Comparison of ENCODE assay signal across 21 mouse cellular contexts in the genomic region with DNA sequence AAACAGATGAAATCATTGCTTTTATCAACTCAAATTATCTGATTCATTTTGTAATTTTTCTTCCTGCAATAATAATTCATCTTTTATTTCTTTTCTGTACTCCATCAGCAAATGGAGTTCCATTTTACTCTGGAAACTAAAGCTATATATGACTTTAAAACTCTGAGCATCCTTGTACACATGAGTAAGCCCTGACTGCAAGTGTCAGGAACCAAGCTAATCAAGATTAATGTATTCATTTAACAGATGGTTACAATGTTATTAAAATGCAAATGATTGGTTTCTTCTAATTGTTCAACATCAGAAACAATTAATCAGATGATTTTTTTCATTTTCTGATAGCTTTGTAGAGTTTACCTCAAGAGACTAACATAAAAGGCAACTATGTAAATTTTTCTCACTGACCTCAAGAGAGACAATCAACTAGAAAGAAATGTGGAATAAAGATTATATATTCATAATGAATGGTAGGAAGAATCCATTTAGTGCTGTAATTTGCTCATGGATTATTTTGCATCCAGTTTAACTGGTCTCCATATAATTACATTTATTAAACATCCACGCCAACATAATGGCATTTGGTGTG.
A peak's percentile ranks its signal among the peaks of the same experiment; 100 is the strongest.
DNase-seq lines count a peak whose midpoint lies in the region; ATAC-seq and TF ChIP-seq lines count a peak whose summit lies in the region.
"Had no signal": no experiment of that assay in that cellular context is flagged by ENCODE, and none has a peak within 500 bp of the region (broad histone marks: within the 10 kb centered on the region; RNA-seq: fewer than 3 reads in every experiment).

No protein-coding gene starts in this region.

- 88% methylated on average over 1 of the region's 1 CpGs for WGBS in forebrain, embryonic 14.5 days
- WGBS in forebrain, postnatal 0 days: 69% methylated on average over 1 of the region's 1 CpGs
- 70% methylated on average over 1 of the region's 1 CpGs for WGBS in midbrain, embryonic 13.5 days
- 84% methylated on average over 1 of the region's 1 CpGs for WGBS in midbrain, embryonic 10.5 days
- WGBS in neural tube, embryonic 12.5 days: 76% methylated on average over 1 of the region's 1 CpGs
- 55% methylated on average over 1 of the region's 1 CpGs for WGBS in neural tube, embryonic 14.5 days

- H3K27me3 ChIP-seq in forebrain, embryonic 14.5 days (replicated peaks; ENCODE audit: control insufficient read depth, insufficient read depth, low read length): no peaks in the 10 kb centered on the region
- no peaks in the 10 kb centered on the region for H3K27me3 ChIP-seq in forebrain, postnatal 0 days (ENCODE audit: insufficient read depth, low read length)
- no peaks in the 10 kb centered on the region for H3K27me3 ChIP-seq in midbrain, embryonic 13.5 days
- no peaks in the 10 kb centered on the region for H3K27me3 ChIP-seq in midbrain, embryonic 10.5 days (ENCODE audit: low read depth, poor library complexity, severe bottlenecking)
- H3K27me3 ChIP-seq in neural tube, embryonic 12.5 days (replicated peaks): no peaks in the 10 kb centered on the region
- H3K27me3 ChIP-seq in neural tube, embryonic 14.5 days (ENCODE audit: control insufficient read depth, insufficient read depth, low read length): no peaks in the 10 kb centered on the region
- H3K27me3 ChIP-seq: embryonic facial prominence, embryonic 13.5 days; forebrain, embryonic 12.5 days had no signal

- no peak for TF ChIP-seq CTCF in forebrain, postnatal 0 days (IDR thresholded peaks at IDR 0.05; ENCODE audit: low read depth)
- no peak for TF ChIP-seq CTCF in left cerebral cortex, adult 2 months (IDR thresholded peaks at IDR 0.05)

- peak; percentile 24 for DNase-seq in forebrain, embryonic 14.5 days (ENCODE audit: low spot score)
- no peak for DNase-seq in forebrain, postnatal 0 days
- DNase-seq in midbrain, embryonic 10.5 days (ENCODE audit: low spot score): no peak
- no peak for DNase-seq in neural tube, embryonic 10.5 days (ENCODE audit: extremely low spot score, low spot score)
- DNase-seq in left cerebral cortex, adult 2 months (ENCODE audit: extremely low spot score in 1 of 2, low spot score in 2 of 2): no peak
- DNase-seq: adrenal gland, postnatal 10 days; B cell, adult 2 months; cerebellum, adult 18-20 months; cerebellum, adult 9-11 months; cerebellum, postnatal 36 days; gastrocnemius, postnatal 10 days; heart, adult 18-20 months; heart, postnatal 10 days had no signal

- no peaks in the 10 kb centered on the region for H3K4me1 ChIP-seq in forebrain, embryonic 14.5 days (ENCODE audit: control insufficient read depth, insufficient read depth, low read length)
- H3K4me1 ChIP-seq in forebrain, postnatal 0 days (ENCODE audit: insufficient read depth): no peaks in the 10 kb centered on the region
- no peaks in the 10 kb centered on the region for H3K4me1 ChIP-seq in midbrain, embryonic 13.5 days (replicated peaks)
- no peaks in the 10 kb centered on the region for H3K4me1 ChIP-seq in midbrain, embryonic 10.5 days
- no peaks in the 10 kb centered on the region for H3K4me1 ChIP-seq in neural tube, embryonic 12.5 days
- no peaks in the 10 kb centered on the region for H3K4me1 ChIP-seq in neural tube, embryonic 14.5 days (ENCODE audit: control insufficient read depth, insufficient read depth, low read length)
- H3K4me1 ChIP-seq: embryonic facial prominence, embryonic 13.5 days; forebrain, embryonic 12.5 days; heart, embryonic 10.5 days had no signal

- ATAC-seq in forebrain, embryonic 14.5 days: peak; percentile 29; the same call in 1 of the 2 replicates
- ATAC-seq in forebrain, postnatal 0 days: no peak
- peak; percentile 60; the same call in 1 of the 2 replicates for ATAC-seq in midbrain, embryonic 13.5 days
- ATAC-seq in neural tube, embryonic 12.5 days (ENCODE audit: low FRiP score, low read depth): peak; percentile 77; the same call in 1 of the 2 replicates
- peak; percentile 85 for ATAC-seq in neural tube, embryonic 14.5 days (ENCODE audit: low read depth)
- ATAC-seq: CD4-positive, CD25-positive, alpha-beta regulatory T cell, adult 4 months had no signal

- intact Hi-C loops in left cerebral cortex, adult 2 months (cut with DNase I): no loop called here

- H3K36me3 ChIP-seq in forebrain, embryonic 14.5 days (ENCODE audit: control insufficient read depth, insufficient read depth, low read length): no peaks in the 10 kb centered on the region
- no peaks in the 10 kb centered on the region for H3K36me3 ChIP-seq in forebrain, postnatal 0 days (ENCODE audit: insufficient read depth)
- H3K36me3 ChIP-seq in midbrain, embryonic 13.5 days: no peaks in the 10 kb centered on the region
- no peaks in the 10 kb centered on the region for H3K36me3 ChIP-seq in midbrain, embryonic 10.5 days
- H3K36me3 ChIP-seq in neural tube, embryonic 12.5 days: no peaks in the 10 kb centered on the region
- no peaks in the 10 kb centered on the region for H3K36me3 ChIP-seq in neural tube, embryonic 14.5 days (ENCODE audit: control insufficient read depth, insufficient read depth, low read length)
- H3K36me3 ChIP-seq: embryonic facial prominence, embryonic 13.5 days; forebrain, embryonic 12.5 days; G1E; heart, embryonic 10.5 days had no signal

- no peak overlapping the region for H3K4me3 ChIP-seq in forebrain, embryonic 14.5 days (ENCODE audit: low read depth, low read length)
- no peak overlapping the region for H3K4me3 ChIP-seq in forebrain, postnatal 0 days (ENCODE audit: low read depth, low read length)
- no peak overlapping the region for H3K4me3 ChIP-seq in midbrain, embryonic 13.5 days (replicated peaks)
- H3K4me3 ChIP-seq in midbrain, embryonic 10.5 days: no peak overlapping the region
- no peak overlapping the region for H3K4me3 ChIP-seq in neural tube, embryonic 12.5 days
- H3K4me3 ChIP-seq in neural tube, embryonic 14.5 days (ENCODE audit: low read depth, low read length): no peak overlapping the region
- H3K4me3 ChIP-seq in left cerebral cortex, adult 2 months: no peak overlapping the region
- H3K4me3 ChIP-seq: embryonic facial prominence, embryonic 13.5 days; forebrain, embryonic 12.5 days; heart, embryonic 10.5 days had no signal

- H3K9ac ChIP-seq in forebrain, embryonic 14.5 days (ENCODE audit: low read length): no peak overlapping the region
- H3K9ac ChIP-seq in forebrain, postnatal 0 days: no peak overlapping the region
- no peak overlapping the region for H3K9ac ChIP-seq in midbrain, embryonic 13.5 days (replicated peaks)
- no peak overlapping the region for H3K9ac ChIP-seq in neural tube, embryonic 12.5 days
- no peak overlapping the region for H3K9ac ChIP-seq in neural tube, embryonic 14.5 days (replicated peaks; ENCODE audit: low read depth, low read length)
- H3K9ac ChIP-seq: embryonic facial prominence, embryonic 13.5 days; forebrain, embryonic 12.5 days had no signal

- no peak overlapping the region for H3K27ac ChIP-seq in forebrain, embryonic 14.5 days (ENCODE audit: low read depth, low read length)
- H3K27ac ChIP-seq in forebrain, postnatal 0 days (ENCODE audit: low read depth, low read length): no peak overlapping the region
- H3K27ac ChIP-seq in midbrain, embryonic 13.5 days: no peak overlapping the region
- no peak overlapping the region for H3K27ac ChIP-seq in midbrain, embryonic 10.5 days (replicated peaks)
- H3K27ac ChIP-seq in neural tube, embryonic 12.5 days: no peak overlapping the region
- H3K27ac ChIP-seq in neural tube, embryonic 14.5 days (ENCODE audit: low read depth, low read length): no peak overlapping the region
- no peak overlapping the region for H3K27ac ChIP-seq in left cerebral cortex, adult 2 months
- H3K27ac ChIP-seq: embryonic facial prominence, embryonic 13.5 days; forebrain, embryonic 12.5 days; heart, embryonic 10.5 days had no signal

- H3K4me2 ChIP-seq in forebrain, embryonic 14.5 days (ENCODE audit: low read length): no peak overlapping the region
- H3K4me2 ChIP-seq in forebrain, postnatal 0 days (ENCODE audit: low read depth): no peak overlapping the region
- H3K4me2 ChIP-seq in midbrain, embryonic 13.5 days (replicated peaks): no peak overlapping the region
- H3K4me2 ChIP-seq in neural tube, embryonic 12.5 days (replicated peaks): no peak overlapping the region
- no peak overlapping the region for H3K4me2 ChIP-seq in neural tube, embryonic 14.5 days (ENCODE audit: low read depth, low read length)
- H3K4me2 ChIP-seq: embryonic facial prominence, embryonic 13.5 days; forebrain, embryonic 12.5 days had no signal

- no peaks in the 10 kb centered on the region for H3K9me3 ChIP-seq in forebrain, embryonic 14.5 days (replicated peaks; ENCODE audit: control insufficient read depth, low read length)
- no peaks in the 10 kb centered on the region for H3K9me3 ChIP-seq in forebrain, postnatal 0 days (ENCODE audit: low read length)
- no peaks in the 10 kb centered on the region for H3K9me3 ChIP-seq in midbrain, embryonic 13.5 days
- no peaks in the 10 kb centered on the region for H3K9me3 ChIP-seq in midbrain, embryonic 10.5 days (replicated peaks)
- H3K9me3 ChIP-seq in neural tube, embryonic 12.5 days: no peaks in the 10 kb centered on the region
- H3K9me3 ChIP-seq in neural tube, embryonic 14.5 days (ENCODE audit: control insufficient read depth, low read length): no peaks in the 10 kb centered on the region
- H3K9me3 ChIP-seq: embryonic facial prominence, embryonic 13.5 days; forebrain, embryonic 12.5 days; heart, embryonic 10.5 days had no signal
